Mouse (Mus musculus) right cerebral cortex, postnatal 25 days (tissue): ENCODE data around the gene Atg7.

ENCODE experiments used
- DNase-seq: peaks from one replicate; pipeline ENCODE4 v3.0.0; 2022

Atg7 gene

DNA sequence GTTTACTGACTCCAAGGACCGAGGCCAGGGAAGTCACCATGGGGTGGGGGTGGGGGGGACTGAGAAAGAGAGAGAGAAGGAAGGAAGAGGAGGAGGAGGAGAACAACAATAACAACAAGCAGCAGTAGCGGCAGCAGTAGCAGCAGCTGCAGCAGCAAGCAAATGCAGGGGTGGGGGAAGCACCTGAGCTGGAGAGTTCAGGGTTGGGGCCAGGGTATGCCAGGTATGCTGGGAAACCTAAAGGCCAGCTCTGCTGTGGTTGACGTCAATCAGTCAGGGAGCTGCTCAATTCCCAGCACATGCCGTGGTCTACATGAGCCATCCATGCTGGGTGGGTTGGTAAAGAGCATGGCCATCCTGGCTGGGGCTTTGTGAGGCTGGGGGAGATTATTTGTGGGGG lies 145.8 kb downstream of the Atg7 start:
- no peak for DNase-seq

DNA sequence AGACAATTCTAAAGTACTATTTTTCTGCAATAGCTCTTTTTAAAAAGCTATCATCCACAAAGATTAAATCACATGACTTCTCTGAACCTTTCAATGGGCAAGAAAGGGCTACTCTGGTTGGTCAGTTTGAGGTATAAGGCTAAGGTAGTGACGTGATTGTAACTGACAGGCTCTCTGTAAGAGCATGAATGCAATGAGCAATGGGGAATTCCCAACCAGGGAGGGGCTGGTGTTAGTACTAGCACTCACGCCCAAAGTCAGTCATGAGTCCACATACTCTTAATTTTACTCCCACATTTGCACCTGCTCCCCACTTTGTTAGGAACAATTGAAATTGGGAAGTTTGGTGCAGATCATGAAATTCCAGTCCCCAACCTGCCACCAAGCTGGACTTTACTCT lies 147.2 kb downstream of the Atg7 start:
- DNase-seq: no peak

DNA sequence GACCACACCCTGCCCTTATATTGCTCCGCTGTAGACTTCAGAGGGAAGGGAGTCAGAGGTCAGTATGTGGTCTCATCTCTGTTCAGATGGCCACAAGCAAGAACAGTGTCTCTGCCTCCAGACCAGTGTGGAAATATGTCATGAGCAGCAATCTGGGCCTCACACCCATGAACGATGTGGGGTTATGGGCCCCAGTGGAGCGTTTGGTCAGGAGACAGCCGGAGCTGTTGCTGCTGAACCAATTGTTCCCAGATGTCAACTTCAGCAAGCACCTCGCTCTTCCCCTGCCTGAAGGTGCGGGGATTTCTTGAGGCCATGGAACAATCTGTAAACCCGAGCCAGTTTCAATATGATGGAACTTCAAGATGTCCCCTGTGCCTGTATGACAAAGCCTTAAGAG lies 148.0 kb downstream of the Atg7 start:
- DNase-seq: no peak

DNA sequence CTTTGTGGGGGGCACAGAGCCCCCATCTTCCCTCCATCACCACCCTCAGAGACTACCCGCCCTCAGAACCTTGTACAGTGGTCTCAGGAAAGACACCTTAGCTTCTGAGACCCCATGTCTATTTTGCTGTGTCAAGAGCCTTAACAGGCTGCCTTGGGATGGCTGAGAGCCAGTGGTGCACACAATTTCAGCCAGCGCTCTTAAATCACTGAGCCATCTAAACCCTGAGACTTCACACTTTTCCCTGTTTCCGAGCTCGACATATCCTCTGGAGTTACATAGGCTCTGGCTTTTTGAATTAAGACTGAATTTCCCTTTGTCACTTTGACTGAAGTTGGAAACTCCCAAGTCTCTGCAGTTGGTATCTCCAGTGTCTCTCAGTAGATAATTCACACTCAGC lies 148.9 kb downstream of the Atg7 start:
- DNase-seq: no peak

DNA sequence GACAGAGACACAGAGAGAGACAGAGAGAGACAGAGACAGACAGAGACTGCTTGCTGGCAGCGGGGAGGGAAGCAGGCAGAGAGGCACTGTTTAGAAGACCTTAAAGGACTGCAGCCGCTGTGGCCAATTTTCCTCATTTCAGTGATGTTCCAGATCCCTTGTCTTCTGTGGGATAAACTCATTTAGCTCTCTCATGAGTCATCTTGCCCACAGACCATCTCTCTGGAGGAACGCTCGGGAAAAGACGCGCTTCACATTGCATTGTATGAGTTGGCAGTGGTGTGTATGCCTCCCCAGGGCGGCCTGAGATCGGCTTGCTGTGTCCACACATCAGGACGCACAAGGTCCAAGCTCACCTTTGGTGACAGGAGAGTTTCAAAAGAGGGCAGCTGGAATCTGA lies 151.8 kb downstream of the Atg7 start:
- no peak for DNase-seq

DNA sequence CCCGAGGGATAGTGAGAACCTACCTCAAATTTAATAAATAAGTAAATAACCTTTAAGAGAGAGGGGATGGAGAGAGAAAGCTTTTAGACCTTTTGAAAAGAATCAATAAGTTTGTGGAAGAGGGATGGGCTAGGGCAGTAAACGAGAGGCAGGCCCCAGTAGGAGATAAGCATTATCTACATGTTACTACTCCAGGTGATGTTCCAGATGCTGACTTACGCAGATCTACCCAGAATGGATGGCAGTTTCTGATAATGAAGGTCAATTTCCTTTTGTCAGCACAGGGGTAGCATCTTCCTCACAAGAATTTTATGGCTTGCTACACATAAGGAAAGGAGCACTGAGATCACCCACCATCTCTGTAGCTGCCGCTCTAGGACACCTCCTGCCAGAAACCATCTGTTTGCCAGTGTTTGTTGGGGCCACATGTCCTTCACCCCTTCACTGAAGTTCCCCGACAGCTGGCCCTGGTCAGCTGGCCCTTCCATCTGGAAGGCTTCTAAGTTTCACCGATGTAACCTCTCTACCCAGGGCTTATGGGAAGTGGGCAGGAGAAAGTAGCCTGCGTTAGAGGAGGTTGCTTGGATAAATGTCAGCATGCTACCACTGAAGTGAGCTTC lies 152.9 kb downstream of the Atg7 start:
- no peak for DNase-seq

DNA sequence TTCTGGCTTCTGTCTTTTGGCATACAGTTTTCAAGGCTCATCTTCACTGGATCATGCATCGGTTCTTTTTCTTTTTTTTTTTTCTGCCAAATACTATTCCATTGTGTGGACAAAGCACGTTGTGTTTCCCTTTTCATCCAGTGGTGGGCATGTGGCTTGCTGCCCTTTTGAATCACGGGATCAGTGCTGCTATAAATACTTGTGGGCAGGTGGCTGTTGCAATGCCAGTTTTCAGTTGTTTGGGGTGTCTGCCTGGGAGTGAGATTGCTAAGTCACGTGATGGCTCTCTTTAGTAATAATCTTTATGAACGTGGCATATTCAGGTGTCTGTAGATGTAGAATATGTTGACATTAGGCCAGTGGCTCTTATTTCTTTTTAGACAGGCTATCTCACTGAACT lies 155.0 kb downstream of the Atg7 start:
- DNase-seq: no peak

DNA sequence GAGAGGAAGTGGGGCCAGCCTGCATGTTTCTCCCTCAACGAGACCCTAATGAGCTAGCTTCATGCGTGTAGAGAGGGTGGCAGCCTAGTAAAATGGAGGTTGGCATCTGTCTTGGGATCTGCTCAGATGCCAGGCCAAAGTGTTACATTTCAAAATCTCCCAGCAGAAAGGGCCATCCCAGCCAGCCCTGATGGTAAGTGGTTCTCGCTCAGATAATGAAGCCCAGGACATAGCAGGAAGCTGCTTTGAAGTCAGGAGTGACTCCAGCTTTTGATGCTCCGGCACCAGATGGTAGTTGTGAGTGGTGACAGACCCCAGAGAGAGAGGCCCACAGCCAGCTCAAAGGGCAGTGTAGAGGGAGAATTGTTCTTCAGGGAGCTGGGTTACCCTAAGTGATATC lies 155.8 kb downstream of the Atg7 start:
- no peak for DNase-seq

DNA sequence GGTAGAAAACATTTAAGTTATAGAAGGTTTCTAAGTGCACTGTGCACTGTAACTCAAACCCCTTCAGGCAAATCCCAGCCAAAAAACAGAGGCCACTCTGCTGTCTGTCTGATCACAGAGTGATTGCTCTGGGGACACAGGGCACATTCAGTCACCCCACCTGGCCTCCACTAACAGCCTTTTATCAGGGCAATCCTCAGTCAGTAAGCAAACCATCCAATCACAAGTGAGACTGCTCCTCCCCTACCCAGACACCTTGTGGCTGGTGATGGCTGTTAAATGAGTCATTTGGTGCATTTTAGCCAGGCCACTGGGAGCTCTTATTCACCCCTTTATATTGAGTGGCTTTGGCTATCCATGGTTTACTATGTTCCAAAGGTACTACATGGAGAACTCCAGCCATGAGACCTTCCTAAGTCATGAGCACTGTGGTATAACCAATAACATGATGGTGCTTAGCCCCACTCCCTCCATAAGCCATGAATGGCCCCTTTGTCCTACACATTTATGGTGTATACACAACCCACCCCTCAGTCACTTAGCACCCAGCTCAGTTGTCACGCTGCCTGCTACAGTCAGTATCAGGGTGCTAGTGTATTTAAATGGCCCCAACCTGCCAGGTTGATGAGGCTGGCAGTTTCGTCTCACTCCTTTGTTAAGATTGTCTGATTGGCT lies 157.5 kb downstream of the Atg7 start:
- no peak for DNase-seq

DNA sequence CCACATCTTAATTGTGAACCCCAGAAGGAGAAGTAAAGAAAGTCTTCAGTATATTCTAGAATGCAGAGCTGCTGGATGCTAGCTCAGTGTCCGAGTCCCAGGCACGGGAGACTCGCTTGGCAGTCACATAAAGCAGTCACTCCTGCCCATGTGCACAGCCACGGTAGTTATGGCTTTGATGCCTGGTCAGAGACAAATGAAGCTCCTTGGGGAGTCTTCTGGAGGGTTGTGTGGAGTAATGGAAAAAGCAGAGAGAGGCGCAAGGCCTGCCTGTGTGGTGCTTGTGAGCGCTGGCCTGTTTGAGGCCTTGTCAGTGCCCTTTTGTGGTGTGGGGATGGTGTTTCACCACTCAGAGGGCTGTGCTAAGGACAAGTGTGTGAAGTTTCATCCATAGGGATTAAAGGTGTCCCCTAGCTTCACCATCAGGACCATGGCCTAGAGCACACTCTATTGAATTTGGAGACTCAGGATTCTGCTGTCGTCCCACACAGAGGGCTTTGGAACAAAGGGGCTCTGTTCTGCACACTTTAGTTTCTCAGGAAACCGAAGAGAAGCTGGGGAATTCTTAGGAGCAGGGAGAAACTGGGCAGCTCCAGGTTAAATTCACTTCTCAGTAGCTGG lies 161.1 kb downstream of the Atg7 start:
- no peak for DNase-seq

DNA sequence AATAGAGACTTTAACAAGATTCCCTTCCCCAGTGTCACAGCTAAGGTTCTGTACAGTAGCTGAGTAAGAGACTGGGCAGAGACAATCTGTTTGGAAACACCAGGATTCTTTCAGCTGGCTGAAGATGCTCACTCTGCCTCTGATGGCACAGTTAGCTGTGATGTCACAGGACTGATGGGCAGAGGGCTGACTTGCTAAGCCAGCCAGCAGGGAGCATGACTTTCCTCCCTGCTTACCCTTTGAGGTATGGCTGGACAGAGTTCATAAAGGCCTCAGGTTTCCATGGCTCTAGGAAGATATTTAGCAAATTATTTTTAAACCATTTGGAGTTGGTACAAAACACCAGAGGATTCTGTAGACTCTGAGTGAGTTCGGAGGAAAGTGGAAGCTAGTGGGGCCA lies 162.0 kb downstream of the Atg7 start:
- DNase-seq: no peak

DNA sequence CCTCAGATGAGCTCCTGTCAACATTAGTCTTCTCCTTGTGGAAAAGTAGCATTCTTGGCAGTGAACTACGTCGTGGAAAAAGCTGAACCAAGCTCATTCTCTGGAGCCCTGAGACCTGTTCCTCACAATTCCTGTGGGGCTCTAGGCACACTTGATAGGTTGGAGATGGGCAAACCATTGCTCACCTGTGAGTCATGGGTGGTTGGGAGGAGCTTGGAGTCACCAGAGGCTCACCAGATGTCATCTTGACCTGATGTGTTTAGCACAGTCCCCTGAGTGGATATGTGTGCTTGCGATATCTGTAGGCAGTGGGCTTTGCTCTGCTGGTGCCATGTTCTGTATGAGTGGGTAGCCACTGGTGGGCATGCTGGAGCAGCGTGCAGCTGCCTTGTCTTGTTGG lies 163.0 kb downstream of the Atg7 start:
- DNase-seq: no peak

DNA sequence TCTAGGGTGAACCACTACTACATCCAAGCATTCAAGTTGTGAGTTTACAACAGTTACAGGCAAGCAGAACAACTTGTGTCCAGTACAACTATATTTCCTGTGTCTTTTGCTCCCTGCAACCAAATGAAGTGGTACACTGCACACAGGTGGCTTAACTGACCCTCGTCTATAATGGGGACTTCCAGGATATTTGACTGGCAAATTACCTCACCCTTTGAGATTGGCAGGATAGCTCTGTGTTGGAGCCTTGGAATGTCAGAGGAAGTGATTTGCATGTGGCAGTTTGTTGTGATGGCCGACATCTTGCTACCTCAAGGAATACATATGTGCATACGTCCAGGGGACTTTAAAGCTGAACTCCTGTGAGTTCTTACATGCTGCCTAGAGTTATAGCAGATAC lies 164.6 kb downstream of the Atg7 start:
- DNase-seq: no peak

DNA sequence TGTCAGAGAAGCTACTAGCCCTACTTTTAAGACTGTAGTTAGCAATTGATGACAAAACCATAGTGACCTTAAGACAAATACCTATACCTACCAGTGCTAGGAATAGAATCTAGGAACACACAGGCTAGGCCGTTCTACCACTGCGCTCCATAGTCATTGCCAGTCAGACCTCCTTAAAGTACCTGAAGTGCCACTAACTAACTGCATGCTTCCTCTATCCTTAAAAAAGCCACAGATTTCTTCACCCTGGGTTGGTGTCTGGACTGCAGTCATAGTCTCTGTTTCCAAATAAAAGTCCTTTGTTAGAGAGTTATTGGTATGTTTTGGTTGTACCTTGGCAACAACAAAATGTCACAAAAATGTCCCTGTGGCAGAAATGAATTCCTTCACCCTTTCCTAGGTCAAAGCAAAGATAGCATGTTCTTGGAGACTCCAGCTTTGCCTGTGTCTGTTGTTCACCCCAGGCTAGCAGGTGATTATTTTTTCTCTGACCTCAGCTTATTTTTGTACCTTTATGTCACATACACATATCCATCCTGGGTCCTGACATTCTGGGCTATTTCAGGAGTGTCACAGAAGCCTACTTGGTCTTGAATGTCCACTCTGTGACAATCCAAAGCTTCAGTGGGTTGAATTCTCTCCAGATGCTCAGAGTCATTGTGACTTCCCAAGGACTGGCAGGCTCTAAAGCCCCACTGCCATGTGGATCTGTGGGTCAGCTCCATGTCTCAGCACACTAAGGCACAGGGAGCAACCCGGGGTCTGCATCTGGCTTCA lies 165.9 kb downstream of the Atg7 start:
- no peak for DNase-seq

DNA sequence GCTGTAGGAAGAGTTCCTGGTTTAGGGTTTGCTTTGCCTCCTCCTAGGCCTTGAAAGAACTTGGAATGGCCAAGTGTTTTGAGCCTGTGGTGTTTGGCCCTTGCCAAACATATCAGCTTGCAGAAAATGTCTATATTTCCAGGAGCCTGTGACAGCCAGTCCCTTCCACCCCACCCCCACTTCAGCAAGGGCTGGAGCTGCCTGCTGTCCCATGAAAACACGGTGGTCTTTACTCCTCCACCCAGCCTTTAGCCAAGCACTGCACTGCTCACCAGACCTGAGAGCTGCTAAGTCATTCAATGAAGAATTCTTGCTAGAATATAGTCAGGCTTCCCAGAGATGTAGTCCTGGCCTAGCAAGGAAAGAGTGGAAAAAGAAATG lies 166.5 kb downstream of the Atg7 start:
- no peak for DNase-seq

DNA sequence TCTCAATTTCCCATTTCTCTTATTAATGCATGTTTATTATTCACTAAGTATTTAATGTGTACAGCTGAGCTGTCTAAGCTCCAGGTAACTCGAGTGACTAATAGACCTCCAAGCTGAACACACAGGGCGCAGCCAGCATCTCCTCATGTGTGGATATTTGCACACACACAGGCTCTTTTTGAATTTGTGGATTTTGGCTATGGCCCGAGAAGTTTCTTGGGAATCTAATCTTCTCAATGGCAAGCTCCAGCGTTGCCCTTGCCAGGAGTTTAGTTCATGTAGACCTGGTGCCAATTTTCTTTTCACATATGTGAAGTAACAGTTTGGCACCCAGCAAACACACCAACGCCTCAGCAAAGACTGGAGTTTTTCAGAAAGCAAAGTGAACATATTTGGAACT lies 169.4 kb downstream of the Atg7 start:
- no peak for DNase-seq

DNA sequence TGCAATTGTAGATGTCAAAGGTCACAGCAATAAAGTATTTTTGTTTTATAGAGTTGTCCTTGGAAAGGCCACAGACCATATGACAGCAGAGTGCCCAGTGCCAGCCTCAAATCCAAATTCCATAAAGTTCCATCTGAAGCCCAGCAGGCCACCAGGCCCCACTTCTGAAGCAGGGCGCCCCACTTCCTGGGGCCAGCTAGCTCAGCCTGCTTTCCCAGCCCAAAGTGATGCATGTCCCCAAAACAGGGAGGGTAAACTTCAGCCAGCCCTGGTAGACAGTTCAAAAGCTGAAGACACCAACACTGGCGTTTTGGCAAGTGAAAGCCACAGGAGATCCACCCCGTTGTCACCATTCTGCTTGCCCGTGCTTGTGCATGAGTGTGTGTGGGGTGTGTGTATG lies 169.9 kb downstream of the Atg7 start:
- no peak for DNase-seq

DNA sequence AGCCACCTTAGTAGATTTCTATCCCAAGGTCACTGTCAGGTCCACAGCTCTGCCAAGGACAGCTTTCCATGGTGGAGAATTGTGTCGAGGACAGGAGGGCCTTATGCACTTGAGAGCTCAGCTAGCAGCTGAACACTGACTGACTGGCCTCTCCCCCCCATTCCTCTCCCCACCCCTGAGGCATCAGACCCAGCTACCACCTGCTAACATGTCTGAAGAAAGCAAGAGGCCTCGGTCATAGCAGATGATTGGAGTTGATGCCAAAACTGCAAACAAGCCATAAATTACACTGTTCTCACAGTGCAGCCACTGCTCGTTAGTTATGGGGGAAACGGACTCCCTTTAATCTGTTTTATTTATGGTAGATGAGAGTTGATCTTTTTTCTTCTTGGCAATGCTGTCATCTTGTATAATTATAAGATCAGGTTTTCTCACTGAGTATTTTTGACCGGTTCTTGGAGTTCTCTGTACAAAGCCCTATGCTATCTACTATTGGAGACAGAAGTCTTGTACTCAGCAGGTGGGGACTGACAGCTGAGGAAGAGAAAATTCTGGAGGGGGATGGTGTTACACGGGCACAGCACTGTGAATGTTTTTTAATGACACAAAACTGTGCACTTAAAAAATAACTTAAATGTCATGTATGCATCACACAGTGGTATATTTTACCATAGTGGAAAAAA lies 171.4 kb downstream of the Atg7 start:
- DNase-seq: no peak

DNA sequence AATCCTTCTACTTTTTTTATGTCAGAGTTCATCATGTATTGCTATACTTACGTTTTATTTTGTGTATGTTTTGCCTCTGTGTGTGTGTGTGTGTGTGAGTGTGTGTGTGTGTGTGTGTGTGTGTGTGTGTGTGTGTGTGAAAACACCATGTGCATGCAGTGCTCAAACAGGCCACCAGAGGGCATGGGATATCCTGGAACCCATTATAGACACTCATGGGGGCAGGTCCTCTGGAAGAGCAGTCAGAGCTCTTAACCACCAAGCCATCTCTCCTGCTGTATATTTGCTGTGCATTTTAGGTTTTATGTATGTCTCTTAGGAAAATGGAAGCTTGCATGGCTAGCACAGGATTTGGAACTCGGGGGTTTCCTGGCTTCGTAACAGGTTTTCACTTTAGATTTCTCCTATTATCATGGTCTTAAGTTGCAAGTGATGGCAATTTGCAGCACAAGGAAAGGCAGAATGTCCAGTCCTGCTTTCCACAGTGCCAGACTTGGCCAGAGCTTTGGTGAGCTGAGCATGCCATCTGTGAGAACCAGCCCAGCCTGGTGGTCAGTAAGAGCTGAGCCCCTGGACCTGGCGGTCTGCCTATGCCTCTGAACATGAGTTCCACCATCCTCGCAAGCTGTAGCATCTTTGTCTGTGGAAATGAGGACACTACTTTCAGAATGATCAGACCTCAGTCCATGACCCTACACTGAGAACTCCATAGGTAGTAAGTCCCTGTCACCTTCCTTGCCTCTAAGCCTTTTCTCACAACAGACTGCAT lies 172.2 kb downstream of the Atg7 start:
- no peak for DNase-seq

DNA sequence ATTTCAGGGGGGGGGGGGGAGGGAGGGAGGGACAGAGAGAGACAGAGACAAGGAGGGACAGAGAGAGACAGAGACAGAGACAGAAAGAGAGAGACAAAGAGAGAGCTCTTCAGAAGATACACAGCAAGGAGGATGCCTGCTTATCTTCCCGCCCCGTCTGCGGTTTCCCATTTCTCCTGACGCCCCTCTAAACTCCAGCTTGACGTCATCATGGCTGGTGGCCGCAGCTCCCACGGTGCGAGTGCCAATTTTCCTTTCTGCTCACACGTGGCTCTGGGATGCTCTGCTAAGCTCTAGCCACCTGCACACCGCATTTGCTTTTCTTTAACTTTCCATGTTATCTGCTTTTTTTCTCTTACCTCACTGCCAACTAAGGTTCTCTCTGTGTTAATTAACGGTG lies 175.1 kb downstream of the Atg7 start:
- DNase-seq: peak; percentile 24

DNA sequence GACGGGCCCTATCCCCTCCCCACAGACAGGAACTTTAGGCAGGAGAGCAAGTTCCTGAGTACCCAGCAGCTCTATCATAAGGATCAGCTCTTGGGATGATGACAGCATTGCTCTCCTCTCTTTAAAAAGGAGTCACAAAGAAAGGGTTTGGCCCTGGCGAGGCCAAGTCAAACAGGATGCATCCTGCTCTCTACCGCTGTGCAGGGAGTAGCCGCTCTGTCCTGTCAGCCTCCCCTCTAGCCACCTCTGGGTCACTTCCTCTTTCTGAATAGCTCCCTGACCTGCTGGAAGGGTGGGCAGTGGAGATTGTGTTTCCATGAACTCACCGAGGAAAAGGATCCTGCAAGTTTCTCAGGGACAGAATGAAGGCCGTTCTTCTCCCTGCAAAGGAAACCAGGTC lies 175.6 kb downstream of the Atg7 start:
- no peak for DNase-seq

DNA sequence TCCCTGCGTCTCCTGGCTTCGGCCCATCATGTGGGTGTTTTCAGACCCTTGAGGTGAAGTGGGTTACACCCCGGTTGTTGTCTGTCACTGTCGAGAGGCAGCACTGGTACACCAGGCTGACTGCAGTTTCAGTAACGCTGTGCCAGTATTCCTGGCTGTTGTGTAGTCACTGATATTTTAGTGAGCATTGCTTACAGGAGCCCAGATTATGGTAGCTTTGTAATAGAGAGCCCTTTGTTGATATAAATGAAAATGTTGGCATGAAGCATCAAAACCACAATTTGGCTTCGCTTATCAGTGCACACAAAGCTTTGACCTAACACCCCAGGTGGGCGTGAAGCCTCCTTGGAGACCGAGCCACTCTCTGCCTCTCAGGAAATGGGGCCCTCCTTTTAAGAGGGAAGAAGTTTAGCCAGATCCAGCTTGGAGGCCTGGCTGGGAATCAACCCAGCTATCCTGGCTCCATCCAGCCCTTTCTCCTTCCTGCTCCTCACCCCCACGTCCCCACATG lies 177.1 kb downstream of the Atg7 start:
- DNase-seq: no peak
